Mouse (Mus musculus): Measurements from ENCODE around the gene 1700021F05Rik. TPM values are rescaled to one million over a fixed set of nuclear protein-coding genes. Genes with fewer than 3 reads are reported as not detected.
A peak's percentile ranks its signal among the peaks of the same experiment; 100 is the strongest.

The 1700021F05Rik gene
- polyA plus RNA-seq, 1 experiment, result 7.1 TPM

GRCm38 (mm10) chr10:43577299-43577996, 36.7 kb upstream of the 1700021F05Rik start:
- WGBS, result 25% methylated on average over 19 of the region's 19 CpGs
- Histone ChIP-seq H3K4me3 (replicated peaks; ENCODE audit: extremely low read depth, low read depth, low read length) (no peak overlapping the region), H3K4me1 (ENCODE audit: control insufficient read depth, insufficient read depth, low read length) (no peaks in the 10 kb centered on the region)
- peak; percentile 17 for DNase-seq
- no peak for TF ChIP-seq CTCF (IDR thresholded peaks at IDR 0.05; ENCODE audit: insufficient read depth, low read length)
- TF ChIP-seq POLR2A (IDR thresholded peaks at IDR 0.05; ENCODE audit: borderline replicate concordance, extremely low read depth, low read depth, low read length), result no peak

GRCm38 (mm10) chr10:43574956-43575355, 34.2 kb upstream of the 1700021F05Rik start:
- Histone ChIP-seq H3K4me1 (ENCODE audit: control insufficient read depth, insufficient read depth, low read length) (no peaks in the 10 kb centered on the region), H3K4me3 (replicated peaks; ENCODE audit: extremely low read depth, low read depth, low read length) (no peak overlapping the region)
- 3% methylated on average over 3 of the region's 3 CpGs for WGBS
- peak; percentile 75 for DNase-seq
- TF ChIP-seq POLR2A (IDR thresholded peaks at IDR 0.05; ENCODE audit: borderline replicate concordance, extremely low read depth, low read depth, low read length), result no peak
- peak; percentile 87 for TF ChIP-seq CTCF (IDR thresholded peaks at IDR 0.05; ENCODE audit: insufficient read depth, low read length)

GRCm38 (mm10) chr10:43574352-43574751, 33.6 kb upstream of the 1700021F05Rik start:
- TF ChIP-seq CTCF (IDR thresholded peaks at IDR 0.05; ENCODE audit: insufficient read depth, low read length) (no peak), POLR2A (IDR thresholded peaks at IDR 0.05; ENCODE audit: borderline replicate concordance, extremely low read depth, low read depth, low read length) (no peak)
- H3K4me1 ChIP-seq (ENCODE audit: control insufficient read depth, insufficient read depth, low read length), result no peaks in the 10 kb centered on the region
- no peak overlapping the region for H3K4me3 ChIP-seq (replicated peaks; ENCODE audit: extremely low read depth, low read depth, low read length)
- no peak for DNase-seq
- 76% methylated on average over 2 of the region's 2 CpGs for WGBS

GRCm38 (mm10) chr10:43561311-43561710, 20.5 kb upstream of the 1700021F05Rik start:
- TF ChIP-seq POLR2A (IDR thresholded peaks at IDR 0.05; ENCODE audit: borderline replicate concordance, extremely low read depth, low read depth, low read length) (no peak), CTCF (IDR thresholded peaks at IDR 0.05; ENCODE audit: insufficient read depth, low read length) (no peak)
- Histone ChIP-seq H3K4me3 (replicated peaks; ENCODE audit: extremely low read depth, low read depth, low read length) (no peak overlapping the region), H3K4me1 (ENCODE audit: control insufficient read depth, insufficient read depth, low read length) (no peaks in the 10 kb centered on the region)
- WGBS, result 90% methylated on average over 2 of the region's 2 CpGs
- no peak for DNase-seq

- no peaks in the 10 kb centered on the region for H3K4me1 ChIP-seq (ENCODE audit: control insufficient read depth, insufficient read depth, low read length)
- 33% methylated on average over 2 of the region's 2 CpGs for WGBS
- H3K4me3 ChIP-seq (replicated peaks; ENCODE audit: extremely low read depth, low read depth, low read length), result no peak overlapping the region
- TF ChIP-seq POLR2A (IDR thresholded peaks at IDR 0.05; ENCODE audit: borderline replicate concordance, extremely low read depth, low read depth, low read length), result no peak
- TF ChIP-seq CTCF (IDR thresholded peaks at IDR 0.05; ENCODE audit: insufficient read depth, low read length), result no peak
- DNase-seq, result no peak
These were observed 20.0 kb upstream of the 1700021F05Rik start for GRCm38 (mm10) chr10:43560765-43561164.

- TF ChIP-seq CTCF (IDR thresholded peaks at IDR 0.05; ENCODE audit: insufficient read depth, low read length) (no peak), POLR2A (IDR thresholded peaks at IDR 0.05; ENCODE audit: borderline replicate concordance, extremely low read depth, low read depth, low read length) (no peak)
These were observed 18.5 kb upstream of the 1700021F05Rik start for GRCm38 (mm10) chr10:43559313-43559712.

GRCm38 (mm10) chr10:43557630-43558165, 16.9 kb upstream of the 1700021F05Rik start:
- Histone ChIP-seq H3K4me3 (replicated peaks; ENCODE audit: extremely low read depth, low read depth, low read length) (no peak overlapping the region), H3K4me1 (ENCODE audit: control insufficient read depth, insufficient read depth, low read length) (no peaks in the 10 kb centered on the region)
- WGBS, result 84% methylated on average over 5 of the region's 5 CpGs
- no peak for DNase-seq
- no peak for TF ChIP-seq CTCF (IDR thresholded peaks at IDR 0.05; ENCODE audit: insufficient read depth, low read length)
- TF ChIP-seq POLR2A (IDR thresholded peaks at IDR 0.05; ENCODE audit: borderline replicate concordance, extremely low read depth, low read depth, low read length), result no peak

More at GRCm38 (mm10) chr10:43559313-43559712, 18.5 kb upstream of the 1700021F05Rik start:
- Histone ChIP-seq H3K4me1 (ENCODE audit: control insufficient read depth, insufficient read depth, low read length) (no peaks in the 10 kb centered on the region), H3K4me3 (replicated peaks; ENCODE audit: extremely low read depth, low read depth, low read length) (no peak overlapping the region)
- 70% methylated on average over 11 of the region's 11 CpGs for WGBS
- no peak for DNase-seq

GRCm38 (mm10) chr10:43551388-43551787, 10.6 kb upstream of the 1700021F05Rik start:
- TF ChIP-seq POLR2A (IDR thresholded peaks at IDR 0.05; ENCODE audit: borderline replicate concordance, extremely low read depth, low read depth, low read length) (no peak), CTCF (IDR thresholded peaks at IDR 0.05; ENCODE audit: insufficient read depth, low read length) (no peak)
- DNase-seq, result no peak
- Histone ChIP-seq H3K4me1 (ENCODE audit: control insufficient read depth, insufficient read depth, low read length) (no peaks in the 10 kb centered on the region), H3K4me3 (replicated peaks; ENCODE audit: extremely low read depth, low read depth, low read length) (no peak overlapping the region)
- WGBS, result 41% methylated on average over 3 of the region's 3 CpGs

- Histone ChIP-seq H3K4me1 (ENCODE audit: control insufficient read depth, insufficient read depth, low read length) (no peaks in the 10 kb centered on the region), H3K4me3 (replicated peaks; ENCODE audit: extremely low read depth, low read depth, low read length) (no peak overlapping the region)
- DNase-seq, result no peak
- TF ChIP-seq POLR2A (IDR thresholded peaks at IDR 0.05; ENCODE audit: borderline replicate concordance, extremely low read depth, low read depth, low read length) (no peak), CTCF (IDR thresholded peaks at IDR 0.05; ENCODE audit: insufficient read depth, low read length) (no peak)
- WGBS, result 37% methylated on average over 3 of the region's 3 CpGs
These were observed 10.1 kb upstream of the 1700021F05Rik start for GRCm38 (mm10) chr10:43550923-43551322.

- no peak for TF ChIP-seq POLR2A (IDR thresholded peaks at IDR 0.05; ENCODE audit: borderline replicate concordance, extremely low read depth, low read depth, low read length)
- 0 out of 2 replicates have a peak, but pooled peaks have one; percentile 11 for TF ChIP-seq CTCF (IDR thresholded peaks at IDR 0.05; ENCODE audit: insufficient read depth, low read length)
- H3K4me3 ChIP-seq (replicated peaks; ENCODE audit: extremely low read depth, low read depth, low read length), result no peak overlapping the region
- no peak for DNase-seq
- H3K4me1 ChIP-seq (ENCODE audit: control insufficient read depth, insufficient read depth, low read length), result no peaks in the 10 kb centered on the region
- WGBS, result 61% methylated on average over 5 of the region's 5 CpGs
These were observed 8.6 kb upstream of the 1700021F05Rik start for GRCm38 (mm10) chr10:43549411-43549810.
